16 mouse cellular contexts compared by ENCODE assay signal in the genomic region with DNA sequence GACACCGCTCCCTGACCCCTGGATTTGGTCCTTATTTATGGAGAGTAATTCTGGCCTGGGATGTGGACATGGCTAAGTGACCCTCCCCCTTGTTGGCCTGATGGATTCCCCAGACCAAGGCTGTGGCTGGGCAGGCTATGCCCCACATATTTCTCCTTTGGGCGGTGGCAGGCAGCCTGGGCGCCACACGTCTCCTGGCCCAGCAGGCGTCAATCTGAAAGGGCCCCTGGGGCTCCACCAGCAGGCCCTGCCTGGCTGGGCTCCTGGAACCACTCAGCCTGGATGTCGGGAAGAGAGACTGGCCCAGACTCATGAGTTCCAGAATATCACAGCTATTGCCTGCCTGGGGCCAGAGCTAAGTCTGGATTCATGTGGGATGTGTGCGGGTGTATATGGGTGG. TPM values are rescaled to one million over a fixed set of nuclear protein-coding genes. Genes with fewer than 3 reads are reported as not detected.
"Had no signal": no experiment of that assay in that cellular context is flagged by ENCODE, and none has a peak within 500 bp of the region (broad histone marks: within the 10 kb centered on the region; RNA-seq: fewer than 3 reads in every experiment).

No protein-coding gene starts in this region.

- H3K4me2 ChIP-seq: limb, embryonic 12.5 days; liver, embryonic 11.5 days; liver, embryonic 15.5 days; midbrain, embryonic 11.5 days; midbrain, embryonic 15.5 days; neural tube, embryonic 12.5 days had no signal

- DNase-seq: kidney, postnatal 25 days; lung, adult 2 months; lung, postnatal 4 days; thymus, postnatal 14 days had no signal

- H3K9me3 ChIP-seq: limb, embryonic 12.5 days; liver, embryonic 15.5 days; megakaryocyte, embryonic 14.5 days; midbrain, embryonic 15.5 days; neural tube, embryonic 12.5 days had no signal

- H3K36me3 ChIP-seq: limb, embryonic 12.5 days; liver, embryonic 15.5 days; midbrain, embryonic 15.5 days; neural tube, embryonic 12.5 days had no signal

- H3K9ac ChIP-seq: limb, embryonic 12.5 days; liver, embryonic 15.5 days; midbrain, embryonic 15.5 days; neural tube, embryonic 12.5 days had no signal

- ATAC-seq: lung, postnatal 0 days; midbrain, embryonic 15.5 days had no signal

- H3K4me3 ChIP-seq: left cerebral cortex, adult 2 months; limb, embryonic 12.5 days; liver, embryonic 15.5 days; megakaryocyte, embryonic 14.5 days; midbrain, embryonic 15.5 days; neural tube, embryonic 12.5 days had no signal

- H3K27ac ChIP-seq: left cerebral cortex, adult 2 months; limb, embryonic 12.5 days; liver, embryonic 15.5 days; midbrain, embryonic 15.5 days; neural tube, embryonic 12.5 days; stomach, postnatal 0 days had no signal

RNA-seq across cellular contexts. Expression of a gene that starts 2.9 kb away (rescaled TPM):
- polyA plus RNA-seq: midbrain, embryonic 11.5 days had no signal

RNA-seq across cellular contexts. Expression of a gene that starts 40.9 kb away (rescaled TPM):
- total RNA-seq: monocyte, adult 5-6 weeks; neutrophil, adult 5-6 weeks had no signal

RNA-seq across cellular contexts. Expression of a gene that starts 54.9 kb away (rescaled TPM):
- total RNA-seq: monocyte, adult 5-6 weeks; neutrophil, adult 5-6 weeks had no signal
